Mouse (Mus musculus) megakaryocyte, embryonic 14.5 days (primary cell): ENCODE results near the gene Clec16a.

Source experiments
- FLI1 ChIP-seq: IDR thresholded peaks from 2 replicates; pipeline ENCODE4 v1.6.1; 2012; ENCODE audit warnings: low read length, inconsistent platforms, mixed read lengths
- GATA1 ChIP-seq: IDR thresholded peaks from 3 replicates; pipeline ENCODE4 v1.6.1; 2012; ENCODE audit warnings: mixed read lengths, low read length, inconsistent platforms, borderline replicate concordance

- TF ChIP-seq FLI1 = no peak
- TF ChIP-seq GATA1 = no peak
These were observed 195.9 kb downstream of the Clec16a start for GRCm38 (mm10) chr16:10741082-10741481.
